Mouse (Mus musculus) ZHBTc4 (cell line): ENCODE results near the gene 1810055G02Rik.

Experiments
- DNase-seq: peaks from one replicate; pipeline ENCODE4 v3.0.0-alpha.2; 2011; ENCODE audit warnings: low read depth, low spot score

1810055G02Rik gene

DNA sequence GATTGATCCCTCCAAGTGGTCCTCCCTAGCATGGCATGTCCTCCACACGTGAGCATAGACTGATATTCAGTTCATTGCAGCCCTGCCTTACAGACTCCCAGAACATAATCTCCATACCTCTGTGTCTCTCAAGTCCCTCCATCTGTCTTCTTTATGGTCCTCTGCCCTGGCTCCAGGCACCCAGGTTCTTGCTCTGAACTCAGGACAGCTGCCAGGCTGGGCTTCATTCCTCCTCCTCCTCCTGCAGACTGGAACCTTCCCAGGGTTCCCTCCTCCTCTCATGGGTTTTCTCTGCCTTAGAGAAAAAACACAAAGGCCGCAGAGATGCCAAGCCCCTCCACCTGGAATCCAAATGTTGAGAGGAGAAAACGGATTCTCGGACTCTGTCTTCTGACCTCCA is 34.6 kb downstream of the 1810055G02Rik start:
- no peak for DNase-seq

DNA sequence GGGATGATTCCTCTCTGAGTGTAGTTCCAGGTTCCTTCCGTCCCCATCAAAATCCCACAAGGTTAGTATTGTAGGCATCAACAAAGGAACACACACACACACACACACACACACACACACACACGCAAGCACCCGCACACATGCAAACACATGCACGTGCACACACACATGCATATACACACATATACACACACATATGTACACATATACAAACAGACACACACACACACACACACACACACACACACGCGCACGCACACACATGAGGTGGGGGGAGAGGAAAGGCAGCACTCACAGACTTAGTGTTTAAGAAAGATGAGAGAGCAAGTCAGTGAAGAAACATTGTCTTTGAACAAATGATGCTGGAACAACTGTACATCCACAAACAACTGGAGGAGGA is 35.3 kb downstream of the 1810055G02Rik start:
- DNase-seq = no peak

DNA sequence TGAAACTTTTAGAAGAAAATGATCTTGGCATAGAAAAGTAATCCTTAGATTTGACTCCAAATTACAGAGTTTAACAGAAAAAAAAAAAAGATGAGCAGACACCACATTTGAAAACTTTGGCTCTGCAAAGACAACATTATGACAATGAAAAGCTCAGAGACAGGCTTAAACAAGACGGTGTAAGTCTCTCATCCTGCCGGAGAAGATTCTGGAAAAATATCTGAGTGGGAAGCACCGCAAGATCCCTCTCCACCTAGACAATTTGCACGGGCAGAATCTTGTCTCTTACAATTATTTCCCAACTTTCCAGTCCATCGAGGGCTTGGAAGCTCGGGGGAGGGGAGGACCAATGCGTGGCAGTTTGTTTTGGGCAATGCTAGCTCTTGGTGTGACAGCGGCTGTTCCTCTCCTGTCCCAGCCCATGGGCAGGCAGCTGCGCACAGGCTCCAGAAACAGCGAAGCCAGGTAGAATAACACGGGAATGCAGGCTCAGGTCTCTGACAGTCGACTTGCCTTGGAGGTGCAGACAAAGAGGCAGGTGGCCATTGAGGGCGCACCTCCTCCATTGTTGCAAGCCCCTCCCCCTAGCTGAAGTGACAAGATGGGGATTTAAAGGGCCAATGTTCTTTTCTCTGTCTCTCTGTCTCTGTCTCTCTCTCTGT is 35.9 kb downstream of the 1810055G02Rik start:
- DNase-seq = peak; percentile 81

DNA sequence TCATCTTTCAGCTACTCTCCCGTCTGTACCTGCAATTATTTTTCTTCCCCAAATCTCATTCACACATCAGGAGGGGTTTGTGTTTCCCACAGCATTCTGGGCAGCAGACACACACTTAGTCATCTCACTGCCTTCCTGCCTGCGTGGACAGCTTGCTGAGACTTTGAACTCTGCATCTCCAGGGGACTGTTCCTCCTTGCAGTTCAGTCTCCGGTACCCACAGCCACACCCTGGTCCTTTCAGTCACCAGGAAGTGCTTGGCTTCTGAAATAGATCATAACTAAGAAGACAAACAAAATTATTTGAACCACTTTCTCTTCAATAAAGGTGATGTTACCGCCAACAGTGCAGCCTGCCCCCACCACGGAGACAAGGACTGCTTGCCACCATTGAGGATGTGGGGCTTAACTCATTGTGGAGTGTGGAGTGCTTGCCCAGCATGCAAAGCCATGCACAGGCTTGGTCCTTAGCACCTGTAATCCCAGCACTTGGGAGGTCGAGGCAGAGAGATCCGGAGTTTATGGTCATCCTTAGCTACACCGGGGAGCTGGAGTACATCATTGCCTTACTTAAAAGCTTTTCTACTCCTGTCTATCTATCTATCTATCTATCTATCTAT is 44.6 kb downstream of the 1810055G02Rik start:
- no peak for DNase-seq

DNA sequence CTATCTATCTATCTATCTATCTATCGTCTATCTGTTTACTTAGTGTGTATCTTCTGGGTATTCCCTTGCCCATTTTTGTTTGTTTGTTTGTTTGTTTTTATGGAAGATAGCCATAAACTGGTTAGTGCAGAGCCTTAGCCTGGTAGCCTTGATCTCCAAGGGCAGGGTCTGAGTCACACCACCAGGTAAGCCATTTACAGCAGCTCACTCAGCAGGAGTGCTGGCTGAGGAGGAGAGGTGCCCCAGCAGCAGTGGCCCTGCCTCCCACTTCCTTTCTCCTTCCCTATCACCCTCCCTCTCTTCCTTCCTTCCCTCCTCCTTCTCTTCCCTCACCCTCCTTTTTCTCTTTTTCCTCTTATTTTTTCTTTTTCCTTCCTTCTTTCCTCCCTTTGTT is 45.1 kb downstream of the 1810055G02Rik start:
- no peak for DNase-seq

DNA sequence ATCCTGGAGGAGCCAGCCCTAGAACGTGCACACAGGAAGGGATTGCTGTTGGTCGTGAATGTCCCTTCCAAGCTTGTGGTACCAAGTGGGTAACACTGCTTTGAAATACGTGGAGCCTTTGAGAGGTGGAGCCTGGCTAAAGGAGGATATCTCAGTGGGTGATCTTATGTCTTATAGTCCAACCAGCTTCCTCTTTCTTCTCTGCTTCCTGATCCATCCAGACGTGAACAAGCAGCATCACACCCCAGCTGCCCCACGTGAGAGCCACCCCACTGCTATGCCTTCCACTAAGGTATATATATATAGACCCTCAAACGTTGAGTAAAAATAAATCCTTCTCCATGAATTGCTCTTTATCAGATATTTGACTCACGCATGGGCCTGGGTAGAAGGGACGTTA is 45.6 kb downstream of the 1810055G02Rik start:
- no peak for DNase-seq

DNA sequence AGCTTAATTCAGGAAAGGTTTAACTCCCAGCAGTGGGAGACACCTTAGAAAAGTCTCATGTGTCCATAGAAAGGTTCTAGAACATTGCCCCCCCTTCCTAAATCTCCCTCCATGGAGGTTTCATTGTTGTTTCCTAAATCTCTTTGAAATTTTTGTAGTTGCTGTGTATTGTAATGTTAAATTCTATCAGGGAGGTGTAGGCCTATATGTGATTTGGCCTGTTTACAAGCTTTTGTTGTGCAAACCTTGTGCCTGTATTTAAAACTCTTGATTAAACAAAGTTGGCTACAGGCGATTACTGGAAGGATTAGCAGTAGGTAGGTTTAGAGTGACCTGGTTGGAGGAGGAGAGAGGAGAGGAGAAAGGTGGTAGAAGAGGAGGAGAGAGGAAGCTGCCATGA is 49.8 kb downstream of the 1810055G02Rik start:
- DNase-seq = peak; percentile 77

DNA sequence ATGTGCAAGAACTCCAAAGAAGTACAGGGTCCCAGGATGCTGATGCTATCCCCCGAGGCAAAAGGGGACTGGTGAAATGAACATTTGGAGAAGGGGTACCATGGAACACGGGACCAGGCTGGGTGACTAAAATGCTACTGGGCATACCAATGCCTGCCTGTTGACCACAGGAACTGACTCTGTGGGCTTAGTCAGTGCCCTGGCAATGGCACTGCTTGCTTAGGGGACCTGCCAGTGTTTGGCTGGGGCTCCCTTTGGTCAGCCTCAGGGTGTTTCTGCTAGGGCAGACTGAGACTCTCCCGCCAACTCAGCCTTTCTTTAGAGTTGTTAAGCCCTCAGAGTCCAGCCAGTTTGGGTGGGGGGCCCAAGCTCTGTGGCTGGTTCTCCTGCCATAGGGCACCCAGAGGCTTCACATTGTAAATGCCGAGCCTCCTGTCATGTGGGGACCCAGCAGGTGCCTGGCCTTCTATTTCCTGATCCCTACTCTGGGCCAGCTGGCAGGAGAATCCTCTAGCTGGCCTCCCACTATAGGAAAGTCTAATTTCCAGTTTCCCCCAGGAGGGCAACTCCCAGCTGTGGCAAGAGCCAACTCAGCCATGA is 57.2 kb downstream of the 1810055G02Rik start:
- no peak for DNase-seq

DNA sequence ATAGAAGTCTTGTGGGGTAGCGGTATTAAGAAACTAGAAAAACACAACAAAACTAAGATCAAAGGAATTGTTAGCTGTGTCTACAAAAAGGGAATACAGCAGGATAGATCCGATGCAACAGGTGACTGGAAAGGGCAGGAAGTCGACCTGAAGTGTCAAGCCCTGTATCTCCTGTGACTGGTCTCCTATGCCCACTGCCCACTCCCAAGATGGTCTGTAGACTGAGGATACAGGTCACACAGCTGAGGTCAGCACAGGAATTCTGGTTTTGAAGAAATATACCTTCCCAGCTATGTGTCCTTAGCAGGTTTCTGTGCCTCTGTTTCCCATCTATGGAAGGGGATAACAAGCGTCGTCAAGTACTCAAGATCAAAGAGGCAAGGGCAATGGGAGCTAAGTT is 58.3 kb downstream of the 1810055G02Rik start:
- DNase-seq = no peak

DNA sequence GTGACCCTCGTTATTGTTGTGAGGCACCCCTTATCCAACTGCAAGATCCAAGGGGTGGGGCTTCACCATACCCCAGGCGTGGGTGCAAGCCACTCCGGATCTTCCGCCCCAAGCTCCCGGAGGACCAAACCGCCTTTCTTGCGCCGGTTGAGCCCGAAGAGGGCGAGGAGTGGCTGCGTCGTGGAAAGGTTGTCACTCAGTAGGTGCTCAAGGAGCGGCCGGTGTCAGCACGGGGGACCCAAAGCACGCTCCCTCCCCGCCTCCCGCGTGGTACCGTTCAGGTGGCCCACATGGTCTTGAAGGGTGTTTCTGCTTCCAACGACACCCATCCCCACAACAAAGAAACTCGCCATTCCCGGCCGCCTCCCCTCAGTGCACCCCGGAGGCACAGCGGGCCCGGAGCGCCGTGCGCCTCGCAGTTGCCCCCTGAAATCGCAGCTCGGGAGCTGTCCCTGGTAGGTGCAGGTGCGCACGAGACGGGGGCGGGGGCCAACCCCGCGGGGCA is 59.2 kb downstream of the 1810055G02Rik start, which contains the start of gene Kmt5b:
TSS of gene Kmt5b (plus strand) at position 146 of the 505 bp plus-strand sequence.
- DNase-seq = no peak
